Mouse (Mus musculus): ENCODE data around the gene Mpg. TPM values are rescaled to one million over a fixed set of nuclear protein-coding genes. Genes with fewer than 3 reads are reported as not detected.

Mpg gene
- polyA plus RNA-seq, 1 experiment, result 15.2 TPM

- Histone ChIP-seq H3K4me1 (ENCODE audit: control insufficient read depth, insufficient read depth, low read length) (peaks cover 17% of the 10 kb centered on the region), H3K4me3 (replicated peaks; ENCODE audit: insufficient read depth, low read depth, low read length) (peak overlapping the region; percentile 57), H3K27me3 (ENCODE audit: control insufficient read depth, insufficient read depth, low read length) (no peaks in the 10 kb centered on the region), H3K27ac (ENCODE audit: insufficient read depth, low read length) (no peak overlapping the region)
- TF ChIP-seq POLR2A (IDR thresholded peaks at IDR 0.05; ENCODE audit: borderline replicate concordance, insufficient read depth, low read length), result no peak
- no peak for TF ChIP-seq CTCF (IDR thresholded peaks at IDR 0.05; ENCODE audit: borderline replicate concordance, insufficient read depth, low read depth, low read length)
- peak in 1 of 2 experiments; percentile 63 for DNase-seq
- WGBS, result 4% methylated on average over 46 of the region's 46 CpGs
Measured at GRCm38 (mm10) chr11:32221225-32221950, 4.9 kb upstream of the Mpg start.

GRCm38 (mm10) chr11:32221951-32222409, 4.3 kb upstream of the Mpg start, which contains the start of gene Rhbdf1:
Gene Rhbdf1 (minus strand): TSS chr11:32222300.
- TF ChIP-seq CTCF (IDR thresholded peaks at IDR 0.05; ENCODE audit: borderline replicate concordance, insufficient read depth, low read depth, low read length) (no peak), POLR2A (IDR thresholded peaks at IDR 0.05; ENCODE audit: borderline replicate concordance, insufficient read depth, low read length) (no peak)
- under 1% methylated on average over 71 of the region's 72 CpGs for WGBS
- peak in 1 of 2 experiments; percentile 69 for DNase-seq
- H3K27me3 ChIP-seq (ENCODE audit: control insufficient read depth, insufficient read depth, low read length), result no peaks in the 10 kb centered on the region
- peaks cover 17% of the 10 kb centered on the region for H3K4me1 ChIP-seq (ENCODE audit: control insufficient read depth, insufficient read depth, low read length)
- no peak within 1 kb of the TSS for H3K27ac ChIP-seq (ENCODE audit: insufficient read depth, low read length)
- peak within 1 kb of the TSS; percentile 57 for H3K4me3 ChIP-seq (replicated peaks; ENCODE audit: insufficient read depth, low read depth, low read length)

- H3K4me3 ChIP-seq (replicated peaks; ENCODE audit: insufficient read depth, low read depth, low read length), result peak overlapping the region; percentile 57
- peak in 1 of 2 experiments; percentile 33 for DNase-seq
- TF ChIP-seq CTCF (IDR thresholded peaks at IDR 0.05; ENCODE audit: borderline replicate concordance, insufficient read depth, low read depth, low read length) (no peak), POLR2A (IDR thresholded peaks at IDR 0.05; ENCODE audit: borderline replicate concordance, insufficient read depth, low read length) (no peak)
- no peak overlapping the region for H3K27ac ChIP-seq (ENCODE audit: insufficient read depth, low read length)
- peaks cover 18% of the 10 kb centered on the region for H3K4me1 ChIP-seq (ENCODE audit: control insufficient read depth, insufficient read depth, low read length)
- 35% methylated on average over 21 of the region's 21 CpGs for WGBS
- no peaks in the 10 kb centered on the region for H3K27me3 ChIP-seq (ENCODE audit: control insufficient read depth, insufficient read depth, low read length)
Measured at GRCm38 (mm10) chr11:32222570-32223194, 3.6 kb upstream of the Mpg start.

GRCm38 (mm10) chr11:32223297-32223967, 2.9 kb upstream of the Mpg start:
- TF ChIP-seq CTCF (IDR thresholded peaks at IDR 0.05; ENCODE audit: borderline replicate concordance, insufficient read depth, low read depth, low read length), result no peak
- TF ChIP-seq POLR2A (IDR thresholded peaks at IDR 0.05; ENCODE audit: borderline replicate concordance, insufficient read depth, low read length), result no peak
- Histone ChIP-seq H3K27me3 (ENCODE audit: control insufficient read depth, insufficient read depth, low read length) (no peaks in the 10 kb centered on the region), H3K27ac (ENCODE audit: insufficient read depth, low read length) (no peak overlapping the region), H3K4me1 (ENCODE audit: control insufficient read depth, insufficient read depth, low read length) (peaks cover 24% of the 10 kb centered on the region), H3K4me3 (replicated peaks; ENCODE audit: insufficient read depth, low read depth, low read length) (no peak overlapping the region)
- no peak for DNase-seq
- 79% methylated on average over 4 of the region's 4 CpGs for WGBS

- Histone ChIP-seq H3K4me1 (ENCODE audit: control insufficient read depth, insufficient read depth, low read length) (peaks cover 28% of the 10 kb centered on the region), H3K4me3 (replicated peaks; ENCODE audit: insufficient read depth, low read depth, low read length) (no peak overlapping the region), H3K27me3 (ENCODE audit: control insufficient read depth, insufficient read depth, low read length) (no peaks in the 10 kb centered on the region), H3K27ac (ENCODE audit: insufficient read depth, low read length) (peak overlapping the region; percentile 12; the same call in 1 of the 2 replicates)
- WGBS, result 27% methylated on average over 4 of the region's 4 CpGs
- DNase-seq, result peak in 1 of 2 experiments; percentile 37
- TF ChIP-seq POLR2A (IDR thresholded peaks at IDR 0.05; ENCODE audit: borderline replicate concordance, insufficient read depth, low read length), result no peak
- no peak for TF ChIP-seq CTCF (IDR thresholded peaks at IDR 0.05; ENCODE audit: borderline replicate concordance, insufficient read depth, low read depth, low read length)
Measured at GRCm38 (mm10) chr11:32224468-32225139, 1.7 kb upstream of the Mpg start.

- H3K4me1 ChIP-seq (ENCODE audit: control insufficient read depth, insufficient read depth, low read length), result peaks cover 37% of the 10 kb centered on the region
Measured at GRCm38 (mm10) chr11:32225222-32226104, 842 bp upstream of the Mpg start.

More at GRCm38 (mm10) chr11:32225222-32226104, 842 bp upstream of the Mpg start:
- no peak for TF ChIP-seq POLR2A (IDR thresholded peaks at IDR 0.05; ENCODE audit: borderline replicate concordance, insufficient read depth, low read length)
- TF ChIP-seq CTCF (IDR thresholded peaks at IDR 0.05; ENCODE audit: borderline replicate concordance, insufficient read depth, low read depth, low read length), result no peak
- H3K27ac ChIP-seq (ENCODE audit: insufficient read depth, low read length), result 0 out of 2 replicates have a peak overlapping the region, but pooled peaks have one; percentile 12
- WGBS, result 59% methylated on average over 7 of the region's 7 CpGs
- H3K4me3 ChIP-seq (replicated peaks; ENCODE audit: insufficient read depth, low read depth, low read length), result no peak overlapping the region
- peak in 1 of 2 experiments; percentile 28 for DNase-seq
- no peaks in the 10 kb centered on the region for H3K27me3 ChIP-seq (ENCODE audit: control insufficient read depth, insufficient read depth, low read length)
